Mouse (Mus musculus) effector memory CD4-positive, alpha-beta T cell, adult 5 months (primary cell): Measurements from ENCODE around the gene Psmd14. TPM values are rescaled to one million over a fixed set of nuclear protein-coding genes. Genes with fewer than 3 reads are reported as not detected.

ENCODE experiments used
- polyA plus RNA-seq: library from polyadenylated mRNA; unstranded; fragments of 100-300 nt; shearing (Covaris generic); gene quantifications from one replicate; pipeline ENCODE4 v1.2.1, GENCODE M21; 2017

The Psmd14 gene
- polyA plus RNA-seq, result 123 TPM

GRCm38 (mm10) chr2:61711108-61712040, at the start of gene Psmd14:
Gene Psmd14, plus strand, starts transcription at chr2:61711694.

GRCm38 (mm10) chr2:61802656-61803251, 91.3 kb downstream of the Psmd14 start, which contains the start of gene Tbr1:
Gene Tbr1, plus strand, starts transcription at chr2:61802930.

Other genes starting within 250 kb of the Psmd14 start
- gene Tank, start 133.1 kb upstream of the Psmd14 start, polyA plus RNA-seq, result 123 TPM
- gene Tbr1, start 91.2 kb downstream of the Psmd14 start, polyA plus RNA-seq, result not detected